Mouse (Mus musculus) brain, embryonic 14.5 days (tissue): ENCODE results near the gene Nhej1.

ENCODE experiments used
- CTCF ChIP-seq: fragments of 200-500 bp; IDR thresholded peaks from 2 replicates; pipeline ENCODE4 v1.5.1; 2012; ENCODE audit warnings: inconsistent platforms, mild to moderate bottlenecking, moderate library complexity, borderline replicate concordance; ENCODE audit not compliant: insufficient read depth, insufficient read length; ENCODE audit errors: extremely low read depth
- POLR2A ChIP-seq: fragments of 200-500 bp; IDR thresholded peaks from 2 replicates; pipeline ENCODE4 v1.6.1; 2012; ENCODE audit warnings: mild to moderate bottlenecking, inconsistent platforms, borderline replicate concordance; ENCODE audit not compliant: poor library complexity, insufficient read depth, insufficient read length, severe bottlenecking; ENCODE audit errors: extremely low read depth

DNA sequence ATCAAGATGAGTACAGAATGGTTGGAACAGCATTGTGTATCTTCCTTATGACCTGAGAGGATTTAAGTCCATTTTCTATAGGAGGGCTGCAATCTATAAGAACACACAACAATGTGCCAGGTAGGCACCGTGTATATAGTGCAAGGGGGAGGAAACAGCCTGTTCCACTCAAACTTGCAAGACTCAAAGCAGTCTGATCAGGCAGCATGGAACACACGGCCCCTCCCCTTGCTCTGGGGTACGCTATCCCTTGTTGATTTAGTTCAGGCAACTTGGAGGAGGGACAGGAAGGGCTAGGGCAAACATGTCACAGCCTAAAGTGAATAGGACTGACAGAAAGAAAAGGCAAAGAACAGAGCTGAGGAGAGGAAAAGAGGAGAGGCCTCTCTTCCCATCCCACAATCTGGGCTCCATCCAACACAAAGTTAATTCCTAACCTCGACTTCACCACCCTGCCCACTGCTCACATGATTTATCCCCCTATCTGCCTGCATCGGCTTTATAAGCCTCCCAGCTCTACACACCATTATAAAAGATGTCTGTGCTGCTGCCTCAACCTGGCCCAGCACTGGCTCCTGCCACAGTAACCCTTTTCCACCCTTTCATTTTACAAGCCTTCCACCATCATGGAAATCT is 110.7 kb downstream of the Nhej1 start:
- no peak for TF ChIP-seq CTCF
- no peak for TF ChIP-seq POLR2A
